Mouse (Mus musculus) kidney, postnatal 36 days (tissue): Measurements from ENCODE around the gene Gli3.

ENCODE experiments used
- DNase-seq, 2 experiments: peaks; one replicate each; pipeline ENCODE4 v3.0.0; 2021 to 2022; ENCODE audit warnings: mixed read lengths in 2 of 2

Gene Gli3

GRCm38 (mm10) chr13:15462830-15463491 lies at the start of gene Gli3:
Gli3 (plus strand) TSS chr13:15463235.
- peak; percentile 52 to 68 for DNase-seq

- DNase-seq, result no peak
Measured at GRCm38 (mm10) chr13:15421182-15421750, 41.8 kb upstream of the Gli3 start.

GRCm38 (mm10) chr13:15442002-15442401 lies 21.0 kb upstream of the Gli3 start:
- no peak for DNase-seq

- DNase-seq, result no peak
Measured at GRCm38 (mm10) chr13:15444312-15444711, 18.7 kb upstream of the Gli3 start.

GRCm38 (mm10) chr13:15445591-15445990 lies 17.4 kb upstream of the Gli3 start:
- DNase-seq, result no peak

- no peak for DNase-seq
Measured at GRCm38 (mm10) chr13:15446004-15446403, 17.0 kb upstream of the Gli3 start.

GRCm38 (mm10) chr13:15446782-15447564 lies 16.1 kb upstream of the Gli3 start:
- DNase-seq, result no peak

- DNase-seq, result no peak
Measured at GRCm38 (mm10) chr13:15450941-15451340, 12.1 kb upstream of the Gli3 start.

- DNase-seq, result no peak
Measured at GRCm38 (mm10) chr13:15457841-15458240, 5.2 kb upstream of the Gli3 start.

- DNase-seq, result no peak
Measured at GRCm38 (mm10) chr13:15461926-15462325, 1.1 kb upstream of the Gli3 start.

GRCm38 (mm10) chr13:15463492-15464080 lies 551 bp downstream of the Gli3 start:
- peak in 1 of 2 experiments; percentile 39 for DNase-seq

GRCm38 (mm10) chr13:15464081-15464526 lies 1.1 kb downstream of the Gli3 start:
- DNase-seq, result peak in 1 of 2 experiments; percentile 47

- DNase-seq, result peak in 1 of 2 experiments; percentile 17
Measured at GRCm38 (mm10) chr13:15464741-15465250, 1.8 kb downstream of the Gli3 start.

GRCm38 (mm10) chr13:15466496-15466895 lies 3.5 kb downstream of the Gli3 start:
- DNase-seq, result no peak

- DNase-seq, result no peak
Measured at GRCm38 (mm10) chr13:15467409-15467808, 4.4 kb downstream of the Gli3 start.

- DNase-seq, result no peak
Measured at GRCm38 (mm10) chr13:15468421-15468820, 5.4 kb downstream of the Gli3 start.

GRCm38 (mm10) chr13:15470056-15470455 lies 7.0 kb downstream of the Gli3 start:
- no peak for DNase-seq

- DNase-seq, result no peak
Measured at GRCm38 (mm10) chr13:15472712-15473111, 9.7 kb downstream of the Gli3 start.

- no peak for DNase-seq
Measured at GRCm38 (mm10) chr13:15474393-15474792, 11.4 kb downstream of the Gli3 start.

- no peak for DNase-seq
Measured at GRCm38 (mm10) chr13:15486033-15486891, 23.2 kb downstream of the Gli3 start.

GRCm38 (mm10) chr13:15487334-15487733 lies 24.3 kb downstream of the Gli3 start:
- DNase-seq, result no peak

- no peak for DNase-seq
Measured at GRCm38 (mm10) chr13:15488065-15488464, 25.0 kb downstream of the Gli3 start.
